Mouse (Mus musculus) limb, embryonic 15.5 days (tissue): ENCODE measurements at regions not wholly inside any gene's neighbourhood (a gene's known extent, or its start where the extent isn't known, plus 50 kb on each side); places are given as distances from the start of the nearest gene placed in this dataset.

Experiments
- ATAC-seq: fragments of 200-750 bp; cut with Nextera tagmentation; 2 replicates; pipeline ENCODE4 v1.8.0; 2017; ENCODE audit warnings: low read depth, moderate TSS enrichment; ENCODE audit not compliant: insufficient number of reproducible peaks, low FRiP score, low TSS enrichment
- H3K27ac ChIP-seq: fragments of 300-500 bp; sonication (generic); 2 replicates; pipeline ENCODE4 v1.5.1; 2015; ENCODE audit warnings: moderate library complexity, mild to moderate bottlenecking, inconsistent platforms
- H3K27me3 ChIP-seq: fragments of 300-500 bp; sonication (generic); 2 replicates; pipeline ENCODE4 v1.6.1; 2015; ENCODE audit warnings: inconsistent platforms
- H3K36me3 ChIP-seq: fragments of 300-500 bp; sonication (generic); 2 replicates; pipeline ENCODE4 v1.6.1; 2015; ENCODE audit warnings: inconsistent platforms
- H3K4me1 ChIP-seq: fragments of 300-500 bp; sonication (generic); 2 replicates; pipeline ENCODE4 v1.6.1; 2015; ENCODE audit warnings: inconsistent platforms
- H3K4me2 ChIP-seq: fragments of 300-500 bp; sonication (generic); 2 replicates; pipeline ENCODE4 v1.6.1; 2015; ENCODE audit warnings: mild to moderate bottlenecking, inconsistent platforms
- H3K4me3 ChIP-seq: fragments of 300-500 bp; sonication (generic); 2 replicates; pipeline ENCODE4 v1.5.1; 2015; ENCODE audit warnings: mild to moderate bottlenecking, inconsistent platforms
- H3K9ac ChIP-seq: fragments of 300-500 bp; sonication (generic); 2 replicates; pipeline ENCODE4 v1.6.1; 2015; ENCODE audit warnings: inconsistent platforms
- H3K9me3 ChIP-seq: fragments of 300-500 bp; sonication (generic); 2 replicates; pipeline ENCODE4 v1.6.1; 2016; ENCODE audit warnings: inconsistent platforms
- WGBS: fragments of 180-500 bp; shearing (Covaris S2); methylation state at CpG from one replicate; pipeline ENCODE4 v1.1.7; 2015; 5-methylcytosine and 5-hydroxymethylcytosine counted together

DNA sequence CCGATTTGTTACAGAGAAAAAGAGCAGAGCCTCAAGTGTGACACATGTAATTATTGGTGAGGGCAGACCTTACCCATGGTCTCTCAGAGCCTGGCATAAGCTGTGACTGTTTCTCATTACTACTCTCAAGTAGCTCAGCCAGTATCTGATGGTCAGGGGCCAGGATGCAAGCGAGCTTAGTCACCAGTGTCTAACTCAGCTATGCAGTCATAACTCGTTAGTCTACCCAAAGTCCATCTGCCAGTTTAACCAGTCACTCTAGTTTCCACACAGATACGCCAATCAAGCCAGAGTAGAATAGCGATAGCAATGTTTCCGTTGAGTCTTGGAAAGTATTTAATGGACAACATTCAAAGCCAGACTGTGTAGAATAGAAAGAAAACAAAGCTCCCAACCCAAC, 354.3 kb upstream of the Map3k7 start:
- 69% methylated on average over 6 of the region's 6 CpGs for WGBS
- Histone ChIP-seq H3K4me1 (peaks cover 16% of the 10 kb centered on the region), H3K36me3 (no peaks in the 10 kb centered on the region), H3K9me3 (no peaks in the 10 kb centered on the region), H3K4me2 (no peak overlapping the region), H3K27me3 (no peaks in the 10 kb centered on the region), H3K27ac (no peak overlapping the region), H3K9ac (no peak overlapping the region), H3K4me3 (no peak overlapping the region)
- ATAC-seq, result no peak

DNA sequence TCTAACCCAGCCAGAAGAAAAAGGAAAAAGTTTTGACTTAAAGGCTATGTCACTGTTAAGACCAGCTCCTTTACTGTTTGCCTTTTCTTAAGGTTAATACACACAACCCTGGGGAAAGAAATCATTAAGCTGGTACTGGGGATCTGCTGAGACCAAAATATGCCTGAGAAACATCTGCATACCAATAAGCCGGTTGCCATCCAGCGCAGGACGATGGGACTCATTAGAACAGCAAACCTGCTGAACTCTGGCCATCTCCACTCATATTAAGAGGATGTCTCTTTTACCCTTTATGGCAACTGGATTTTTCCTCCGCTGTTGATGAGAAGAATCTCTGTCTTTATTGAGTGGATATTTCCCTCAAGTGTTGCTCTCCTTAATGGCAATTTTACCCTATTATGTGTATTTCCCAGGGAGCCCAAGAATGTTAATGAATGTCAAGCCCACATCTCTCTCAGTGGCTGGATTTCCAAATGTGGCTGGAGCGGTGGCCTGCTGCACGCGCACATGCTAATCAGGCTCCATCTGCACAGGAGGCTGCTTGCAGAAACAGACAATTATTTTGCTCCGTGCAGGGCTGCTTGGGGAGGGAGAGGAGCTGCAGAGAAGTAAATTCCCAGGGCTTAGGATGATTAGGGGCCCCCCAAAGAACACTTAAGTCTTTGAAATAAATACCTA, 351.6 kb upstream of the Map3k7 start:
- Histone ChIP-seq H3K4me1 (peaks cover 16% of the 10 kb centered on the region), H3K4me2 (no peak overlapping the region), H3K27ac (no peak overlapping the region), H3K9ac (no peak overlapping the region), H3K27me3 (no peaks in the 10 kb centered on the region), H3K36me3 (no peaks in the 10 kb centered on the region), H3K9me3 (no peaks in the 10 kb centered on the region), H3K4me3 (no peak overlapping the region)
- ATAC-seq, result no peak
- 20% methylated on average over 8 of the region's 8 CpGs for WGBS

DNA sequence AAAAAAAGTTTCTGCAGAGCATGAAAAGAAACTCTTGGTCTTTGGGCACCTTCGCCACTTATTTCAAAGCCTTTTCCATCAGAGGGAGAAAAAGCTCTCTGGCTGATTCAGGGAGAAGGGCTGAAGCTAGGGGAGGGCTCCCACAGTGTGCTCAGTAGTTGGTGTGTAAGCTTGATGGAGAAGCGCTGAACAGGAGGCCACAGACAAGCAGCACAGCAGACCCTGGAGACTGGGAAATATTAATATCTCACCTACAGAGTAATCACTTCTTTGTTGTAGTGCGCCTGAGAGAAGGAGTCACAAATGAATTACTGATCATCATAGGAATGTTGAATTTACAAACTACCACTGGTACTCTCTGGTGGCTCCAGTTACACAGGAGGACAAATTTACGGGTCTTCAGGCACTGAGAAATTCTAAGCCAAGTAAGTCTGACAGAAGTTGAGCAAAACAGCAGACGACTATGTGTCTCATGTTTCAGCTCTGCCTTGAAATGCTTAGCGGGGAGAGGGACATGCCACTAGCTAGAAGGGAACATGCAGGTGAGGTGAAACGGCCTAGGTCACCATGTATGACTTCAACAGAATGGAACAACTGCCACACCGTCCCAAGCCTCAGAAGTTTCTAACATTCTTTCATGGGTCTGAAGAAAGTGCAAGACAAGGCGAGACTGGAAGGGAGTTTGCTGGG, 350.9 kb upstream of the Map3k7 start:
- whole genome bisulfite sequencing, result 32% methylated on average over 9 of the region's 9 CpGs
- Histone ChIP-seq H3K4me1 (peaks cover 16% of the 10 kb centered on the region), H3K4me2 (no peak overlapping the region), H3K27ac (no peak overlapping the region), H3K36me3 (no peaks in the 10 kb centered on the region), H3K27me3 (no peaks in the 10 kb centered on the region), H3K4me3 (no peak overlapping the region), H3K9ac (no peak overlapping the region), H3K9me3 (no peaks in the 10 kb centered on the region)
- ATAC-seq, result no peak

DNA sequence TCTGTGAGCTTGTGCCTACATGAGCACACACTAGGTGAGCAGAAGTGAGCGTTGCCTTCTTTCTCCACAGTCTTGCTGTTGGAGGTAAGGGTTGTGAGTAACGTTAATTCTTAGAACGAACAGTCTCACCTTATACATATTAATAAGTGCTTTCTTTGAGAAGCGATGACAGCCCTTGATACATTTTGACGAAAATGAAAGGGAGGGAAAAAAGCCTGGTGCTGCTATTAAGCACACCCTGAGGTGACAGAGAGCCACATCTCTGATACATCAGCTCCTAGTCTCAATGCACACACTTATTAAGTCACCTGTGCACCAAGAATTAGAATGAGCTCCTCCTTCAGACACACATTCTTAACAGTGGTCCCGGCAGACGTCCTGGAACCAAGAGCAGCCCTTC, 346.3 kb upstream of the Map3k7 start:
- Histone ChIP-seq H3K36me3 (no peaks in the 10 kb centered on the region), H3K9me3 (no peaks in the 10 kb centered on the region), H3K4me3 (no peak overlapping the region), H3K27ac (no peak overlapping the region), H3K9ac (no peak overlapping the region), H3K4me2 (no peak overlapping the region), H3K27me3 (no peaks in the 10 kb centered on the region), H3K4me1 (peaks cover 11% of the 10 kb centered on the region)
- ATAC-seq, result no peak
- WGBS, result 57% methylated on average over 7 of the region's 7 CpGs

DNA sequence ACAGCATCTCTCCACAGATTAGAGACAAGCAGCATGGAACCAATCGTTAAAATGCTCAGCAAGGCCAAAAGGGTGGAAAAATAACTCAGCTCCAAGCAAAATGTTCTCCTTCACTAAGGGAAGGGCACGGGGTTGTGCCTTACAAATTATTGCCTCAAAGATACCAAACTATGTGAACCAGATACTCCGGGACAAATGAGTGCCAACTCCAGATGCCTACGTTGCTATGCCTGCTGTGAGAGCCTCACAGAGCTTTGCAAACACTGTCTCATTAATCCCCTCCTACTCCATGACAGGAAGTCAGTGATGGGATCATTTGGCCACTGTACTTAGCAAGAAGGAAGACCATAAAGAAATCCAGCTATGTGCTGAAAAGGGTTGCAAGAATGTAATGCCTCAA, 345.9 kb upstream of the Map3k7 start:
- Histone ChIP-seq H3K27me3 (no peaks in the 10 kb centered on the region), H3K36me3 (no peaks in the 10 kb centered on the region), H3K9me3 (no peaks in the 10 kb centered on the region), H3K4me3 (no peak overlapping the region), H3K27ac (no peak overlapping the region), H3K9ac (no peak overlapping the region), H3K4me1 (peaks cover 7% of the 10 kb centered on the region), H3K4me2 (no peak overlapping the region)
- no peak for ATAC-seq
- 25% methylated on average over 4 of the region's 4 CpGs for WGBS

DNA sequence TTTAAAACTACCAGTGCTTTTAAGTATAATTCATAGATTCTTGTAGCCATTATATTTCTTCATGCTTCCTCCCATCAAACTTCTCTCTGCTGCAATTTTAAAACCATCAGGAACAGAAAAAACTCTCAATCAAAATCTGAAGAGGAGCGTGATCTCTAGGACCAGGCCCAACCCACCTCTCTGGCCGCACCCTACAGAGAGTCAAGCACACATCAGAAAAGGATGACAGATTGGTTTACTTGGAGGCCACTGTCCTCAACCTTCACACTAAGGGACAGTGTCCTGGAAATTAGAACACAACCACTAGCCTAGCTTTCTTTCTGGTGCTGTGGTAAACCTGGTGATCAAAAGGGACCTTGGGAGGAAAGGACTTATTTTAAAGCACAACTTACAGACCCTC, 342.7 kb upstream of the Map3k7 start:
- 92% methylated on average over 2 of the region's 2 CpGs for WGBS
- Histone ChIP-seq H3K9me3 (no peaks in the 10 kb centered on the region), H3K4me3 (no peak overlapping the region), H3K4me2 (no peak overlapping the region), H3K4me1 (no peaks in the 10 kb centered on the region), H3K9ac (no peak overlapping the region), H3K36me3 (no peaks in the 10 kb centered on the region), H3K27me3 (no peaks in the 10 kb centered on the region), H3K27ac (no peak overlapping the region)
- no peak for ATAC-seq

DNA sequence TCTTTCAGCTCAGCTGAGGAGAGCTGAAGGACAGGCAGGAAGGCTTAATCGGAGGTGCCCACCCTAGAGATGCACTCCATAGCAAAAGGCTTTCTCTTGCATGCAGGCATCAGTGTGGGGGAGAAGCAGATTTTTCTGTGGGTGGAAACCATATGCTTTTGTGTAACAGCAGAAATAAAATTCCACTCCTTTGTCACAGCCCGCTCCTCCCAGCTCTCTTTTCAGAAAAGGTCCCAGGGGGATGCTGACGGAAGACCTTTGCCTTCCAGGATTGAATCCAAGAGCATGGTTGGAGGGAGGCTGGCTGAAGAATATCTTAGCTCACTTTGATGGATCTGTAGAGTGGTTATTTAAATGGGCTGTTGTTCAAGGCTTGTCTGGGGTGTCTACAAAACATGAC, 336.8 kb upstream of the Map3k7 start:
- Histone ChIP-seq H3K36me3 (no peaks in the 10 kb centered on the region), H3K27me3 (no peaks in the 10 kb centered on the region), H3K4me3 (no peak overlapping the region), H3K9ac (no peak overlapping the region), H3K4me2 (no peak overlapping the region), H3K4me1 (0 out of 2 replicates have a peak, but pooled peaks cover 2% of the 10 kb centered on the region), H3K9me3 (no peaks in the 10 kb centered on the region), H3K27ac (no peak overlapping the region)
- ATAC-seq, result no peak
- 72% methylated on average over 3 of the region's 3 CpGs for WGBS

DNA sequence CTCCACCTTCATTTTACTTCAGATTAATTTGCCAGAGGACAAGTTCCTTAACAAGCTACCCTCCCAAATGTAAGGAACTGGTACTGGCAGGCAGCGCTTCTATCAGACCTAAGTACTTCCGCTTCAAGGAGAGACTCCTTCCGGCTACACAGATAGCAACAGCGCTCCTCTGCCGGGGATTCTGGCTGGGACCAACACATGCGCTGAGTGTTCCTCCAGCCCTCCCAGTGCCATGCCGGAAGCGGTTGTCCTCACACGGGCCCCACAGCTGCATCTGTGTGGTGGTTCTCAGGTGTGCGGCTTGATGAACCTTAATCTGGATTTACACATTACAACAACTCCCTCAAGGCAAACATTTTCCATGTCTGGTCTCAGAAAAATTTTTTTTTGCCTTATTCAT, 336.1 kb upstream of the Map3k7 start:
- no peak for ATAC-seq
- Histone ChIP-seq H3K27me3 (no peaks in the 10 kb centered on the region), H3K4me2 (no peak overlapping the region), H3K27ac (no peak overlapping the region), H3K36me3 (no peaks in the 10 kb centered on the region), H3K9me3 (no peaks in the 10 kb centered on the region), H3K9ac (no peak overlapping the region), H3K4me1 (0 out of 2 replicates have a peak, but pooled peaks cover 2% of the 10 kb centered on the region), H3K4me3 (no peak overlapping the region)
- WGBS, result 84% methylated on average over 10 of the region's 10 CpGs

DNA sequence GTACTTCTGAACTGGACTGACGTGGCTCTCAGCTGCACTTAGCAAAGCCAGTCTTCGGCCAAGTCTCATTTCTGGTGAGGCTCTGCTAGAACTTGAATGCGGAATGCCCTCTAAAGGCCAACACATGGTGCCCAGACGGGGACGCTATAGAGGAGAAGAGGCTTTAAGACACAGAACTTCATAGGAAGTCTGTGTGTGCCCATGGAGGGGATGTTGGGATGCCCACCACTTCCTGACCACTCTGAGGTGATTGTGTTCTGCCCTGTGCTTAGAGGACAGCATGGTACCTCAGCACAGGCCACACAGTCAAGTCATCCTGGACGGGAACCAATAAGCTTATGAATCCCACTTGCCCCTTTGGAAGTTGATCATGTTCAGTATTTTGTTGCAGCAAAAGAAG, 325.3 kb upstream of the Map3k7 start:
- H3K27me3 ChIP-seq, result no peaks in the 10 kb centered on the region
- no peak overlapping the region for H3K9ac ChIP-seq
- ATAC-seq, result no peak
- peaks cover 5% of the 10 kb centered on the region; the same call in 1 of the 2 replicates for H3K4me1 ChIP-seq
- H3K36me3 ChIP-seq, result no peaks in the 10 kb centered on the region
- H3K27ac ChIP-seq, result no peak overlapping the region
- WGBS, result 83% methylated on average over 6 of the region's 6 CpGs
- no peak overlapping the region for H3K4me3 ChIP-seq
- no peaks in the 10 kb centered on the region for H3K9me3 ChIP-seq
- no peak overlapping the region for H3K4me2 ChIP-seq

DNA sequence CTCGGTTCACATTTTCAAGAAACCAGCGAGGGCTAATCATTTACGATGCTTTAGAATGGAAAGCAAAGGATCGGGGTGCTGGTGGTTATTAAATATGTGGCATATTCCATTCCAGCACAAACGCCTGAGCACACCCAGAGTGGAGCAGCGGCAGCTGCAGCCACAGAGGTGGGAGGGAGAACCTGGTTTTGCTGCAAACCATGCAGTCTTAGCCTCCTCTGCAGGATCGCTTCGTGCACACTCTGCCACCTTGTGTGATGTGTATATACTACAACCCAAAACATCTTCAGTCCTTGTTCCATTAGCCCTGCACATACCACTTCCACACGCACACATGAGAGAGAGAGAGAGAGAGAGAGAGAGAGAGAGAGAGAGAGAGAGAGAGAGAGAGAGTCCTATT, 321.7 kb upstream of the Map3k7 start:
- Histone ChIP-seq H3K9ac (no peak overlapping the region), H3K4me2 (peak overlapping the region; percentile 33; the same call in 1 of the 2 replicates), H3K27ac (peak overlapping the region; percentile 33; the same call in 1 of the 2 replicates), H3K4me1 (peaks cover 5% of the 10 kb centered on the region; the same call in 1 of the 2 replicates), H3K27me3 (no peaks in the 10 kb centered on the region), H3K4me3 (peak overlapping the region; percentile 5; the same call in 1 of the 2 replicates), H3K36me3 (no peaks in the 10 kb centered on the region), H3K9me3 (no peaks in the 10 kb centered on the region)
- peak; percentile 71; the same call in 1 of the 2 replicates for ATAC-seq
- WGBS, result 16% methylated on average over 9 of the region's 9 CpGs

DNA sequence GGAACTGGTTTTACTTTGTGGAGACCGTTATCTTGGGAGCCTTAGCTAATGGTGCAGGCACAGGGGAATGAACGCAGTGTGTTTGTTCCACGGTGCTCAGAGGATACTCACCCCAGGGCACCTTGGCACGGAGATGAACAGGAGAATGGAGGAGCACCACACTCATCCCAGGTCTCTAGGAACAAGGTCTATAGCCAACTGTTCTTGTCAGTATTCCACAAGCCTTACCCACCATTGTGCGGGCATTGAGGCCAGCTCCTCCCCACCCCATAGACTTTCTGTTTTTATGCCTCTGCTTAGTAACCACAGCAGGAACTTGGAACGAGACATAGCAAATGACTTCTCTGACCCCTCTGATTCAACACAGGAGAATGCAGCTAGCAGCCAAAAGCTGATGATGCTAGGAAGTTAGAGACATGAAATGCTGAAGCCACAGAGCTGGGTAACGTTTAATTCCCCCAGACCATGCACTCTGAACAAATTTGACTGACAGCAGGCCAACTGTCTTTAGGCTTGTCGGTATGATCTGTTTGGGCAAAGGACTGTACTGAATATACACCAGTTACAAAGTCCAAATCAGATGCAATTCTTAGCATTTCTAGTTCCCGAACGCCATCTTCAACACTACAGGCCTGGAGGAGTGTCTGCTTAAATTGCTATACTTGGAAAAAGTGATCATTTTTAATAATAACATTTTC, 321.2 kb upstream of the Map3k7 start:
- peak overlapping the region; percentile 12; the same call in 1 of the 2 replicates for H3K27ac ChIP-seq
- WGBS, result 39% methylated on average over 10 of the region's 10 CpGs
- ATAC-seq, result no peak; the same call in 1 of the 2 replicates

More for the DNA sequence above, 321.2 kb upstream of the Map3k7 start:
- H3K4me2 ChIP-seq, result 0 out of 2 replicates have a peak overlapping the region, but pooled peaks have one; percentile 33
- H3K9me3 ChIP-seq, result no peaks in the 10 kb centered on the region
- no peak overlapping the region for H3K9ac ChIP-seq
- peaks cover 5% of the 10 kb centered on the region; the same call in 1 of the 2 replicates for H3K4me1 ChIP-seq
- H3K36me3 ChIP-seq, result no peaks in the 10 kb centered on the region
- peak overlapping the region; percentile 5; the same call in 1 of the 2 replicates for H3K4me3 ChIP-seq
- no peaks in the 10 kb centered on the region for H3K27me3 ChIP-seq
